Mouse (Mus musculus): Measurements from ENCODE around the gene D2hgdh. TPM values are rescaled to one million over a fixed set of nuclear protein-coding genes. Genes with fewer than 3 reads are reported as not detected.

D2hgdh gene
- 29.5 and 33.8 TPM in 2 replicates for total RNA-seq (2017)

DNA sequence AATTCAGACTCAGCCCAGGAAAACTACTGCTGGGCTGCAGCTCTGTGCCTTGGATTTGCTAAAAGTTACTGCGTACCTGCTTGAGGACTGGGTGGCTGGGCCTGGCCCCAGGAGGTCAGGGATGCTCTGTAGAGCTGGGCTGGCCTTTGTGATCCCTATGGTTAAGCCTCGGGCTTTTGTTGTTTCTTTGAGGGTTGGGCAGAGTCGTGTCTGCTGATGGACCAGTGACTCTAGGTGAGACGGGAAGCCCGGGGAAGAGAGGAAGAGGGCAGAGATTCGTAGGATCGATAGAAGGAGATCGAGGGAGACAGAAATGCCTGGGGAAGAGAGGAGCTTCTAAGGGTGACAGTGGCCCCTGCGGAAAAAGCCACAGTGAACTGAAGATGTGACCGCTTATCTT lies at the start of gene D2hgdh:
D2hgdh (plus strand) TSS at position 301 of the 400 bp plus-strand sequence.
- ATAC-seq (replicated peaks in 1 of 2; ENCODE audit: insufficient read depth in 1 of 2, low FRiP score in 2 of 2, low TSS enrichment in 1 of 2, low read depth in 1 of 2, poor library complexity in 2 of 2, severe bottlenecking in 2 of 2), result peak; percentile 0; a peak in 1 of 4 replicates

DNA sequence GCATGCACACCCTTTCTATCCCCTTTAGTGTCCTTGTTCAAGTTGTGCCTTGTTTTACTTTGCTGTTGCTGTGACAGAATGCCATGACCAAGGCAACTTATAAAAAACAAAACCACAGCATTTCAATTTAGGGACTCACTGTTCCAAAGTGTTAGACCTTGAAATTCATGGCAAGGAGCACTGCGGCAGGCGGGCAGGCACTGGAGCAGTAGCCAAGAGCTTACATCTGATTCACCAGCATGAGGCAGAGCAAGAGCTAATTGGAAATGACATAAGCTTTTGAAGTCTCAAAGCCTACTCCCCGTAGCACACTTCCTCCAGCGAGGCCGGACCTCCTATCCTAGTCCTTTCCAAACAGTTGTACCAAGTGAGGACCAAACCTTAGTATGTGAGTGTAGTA lies 48.0 kb upstream of the D2hgdh start:
- ATAC-seq (replicated peaks in 1 of 2; ENCODE audit: insufficient read depth in 1 of 2, low FRiP score in 2 of 2, low TSS enrichment in 1 of 2, low read depth in 1 of 2, poor library complexity in 2 of 2, severe bottlenecking in 2 of 2), result no peak

DNA sequence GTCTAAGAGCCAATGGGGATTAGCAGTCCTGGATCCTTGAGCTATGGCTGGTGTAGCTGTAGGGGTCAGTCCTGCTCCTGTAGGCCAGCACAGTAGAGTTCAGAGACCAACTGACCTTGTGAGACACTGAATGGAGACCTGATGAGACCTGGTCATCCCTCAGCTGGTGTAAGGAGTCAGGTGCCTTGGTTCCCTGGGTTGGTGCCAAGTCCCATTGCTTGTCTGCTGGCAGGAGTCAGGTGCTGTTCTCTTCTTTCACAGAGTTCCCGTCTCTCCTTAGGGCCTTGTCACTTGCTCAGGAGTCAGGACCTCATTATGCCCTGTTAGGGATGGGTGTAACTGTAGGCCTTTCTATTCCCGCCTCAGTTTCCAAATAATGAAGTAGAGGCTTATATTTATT lies 37.8 kb upstream of the D2hgdh start:
- no peak for ATAC-seq (replicated peaks in 1 of 2; ENCODE audit: insufficient read depth in 1 of 2, low FRiP score in 2 of 2, low TSS enrichment in 1 of 2, low read depth in 1 of 2, poor library complexity in 2 of 2, severe bottlenecking in 2 of 2)

DNA sequence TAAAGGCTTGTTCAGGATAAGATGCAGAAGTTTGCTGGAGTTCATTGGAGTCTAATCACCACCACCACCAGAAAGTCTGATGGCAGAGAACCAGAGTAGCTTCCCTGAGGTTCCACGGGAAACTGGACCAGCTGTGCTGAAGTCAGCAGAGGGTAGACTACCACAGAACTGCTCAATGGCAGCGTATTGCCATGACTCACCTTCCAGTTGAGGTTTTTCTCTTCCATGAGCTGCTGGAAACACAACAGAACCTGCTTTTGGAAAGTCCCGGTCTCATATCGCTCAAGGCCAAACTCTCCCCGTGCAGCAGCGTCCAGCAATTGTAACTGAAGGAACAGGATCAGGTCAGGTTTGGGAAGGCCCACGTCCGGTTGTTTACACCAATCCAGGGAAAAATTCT lies 30.2 kb upstream of the D2hgdh start:
- no peak for ATAC-seq (replicated peaks in 1 of 2; ENCODE audit: insufficient read depth in 1 of 2, low FRiP score in 2 of 2, low TSS enrichment in 1 of 2, low read depth in 1 of 2, poor library complexity in 2 of 2, severe bottlenecking in 2 of 2)

DNA sequence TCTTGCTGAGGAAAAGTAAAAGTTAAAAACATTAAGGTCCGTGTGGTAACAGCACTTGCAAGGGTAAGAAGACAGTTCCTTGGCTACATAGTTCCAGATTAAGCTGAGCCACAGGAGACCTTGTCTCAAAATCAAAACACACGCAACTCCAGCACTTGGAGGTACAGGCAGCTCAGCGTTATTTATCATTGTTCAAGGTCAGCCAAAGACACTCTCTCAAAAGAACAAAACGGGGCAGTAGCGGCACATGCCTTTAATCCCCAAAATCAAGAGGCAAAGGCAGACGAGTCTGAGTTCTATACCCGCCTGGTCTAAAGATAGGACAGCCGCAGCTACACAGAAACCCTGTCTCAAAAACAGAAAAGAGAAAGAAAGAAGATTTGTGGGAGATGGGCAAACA lies 28.8 kb upstream of the D2hgdh start:
- no peak for ATAC-seq (replicated peaks in 1 of 2; ENCODE audit: insufficient read depth in 1 of 2, low FRiP score in 2 of 2, low TSS enrichment in 1 of 2, low read depth in 1 of 2, poor library complexity in 2 of 2, severe bottlenecking in 2 of 2)

DNA sequence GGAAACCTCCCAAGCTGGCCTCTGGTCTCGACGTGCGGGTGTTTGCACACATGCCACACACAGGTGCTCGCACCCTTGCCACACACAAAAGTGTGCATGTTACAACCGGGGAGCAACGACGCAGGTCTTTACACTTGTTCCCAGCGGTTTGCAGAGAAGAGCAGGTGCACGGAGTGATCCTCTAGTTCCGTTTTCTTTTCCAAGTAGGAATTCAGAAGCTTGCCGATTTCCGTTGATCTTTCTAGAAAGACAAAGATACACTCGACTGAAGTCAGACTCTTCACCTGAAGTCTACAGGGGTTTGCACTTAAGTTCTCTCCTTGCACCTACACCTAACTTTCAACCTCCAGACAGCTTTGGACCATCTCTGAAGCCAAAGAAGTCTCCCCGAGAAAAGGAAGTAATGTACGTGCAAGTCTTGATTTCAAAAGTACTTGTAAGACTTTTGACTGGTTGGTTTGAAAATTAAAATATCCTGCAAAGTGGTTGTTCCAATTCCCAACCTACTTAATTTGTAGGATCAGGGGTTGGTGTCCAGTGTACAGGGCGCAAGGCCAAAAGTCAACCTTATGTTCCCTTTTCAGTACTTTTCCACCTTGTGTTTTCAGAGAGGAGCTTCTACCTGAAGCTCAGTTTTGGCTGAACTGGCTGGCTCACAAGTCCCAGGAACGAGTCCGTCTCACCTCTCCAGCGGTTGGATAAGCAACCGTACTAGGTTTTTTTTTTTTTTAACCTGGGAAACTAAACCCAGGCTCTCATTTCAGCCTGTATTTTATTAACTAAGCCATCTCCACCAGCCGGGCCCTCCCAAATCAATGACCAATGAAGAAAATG lies 23.8 kb upstream of the D2hgdh start:
- no peak for ATAC-seq (replicated peaks in 1 of 2; ENCODE audit: insufficient read depth in 1 of 2, low FRiP score in 2 of 2, low TSS enrichment in 1 of 2, low read depth in 1 of 2, poor library complexity in 2 of 2, severe bottlenecking in 2 of 2)

DNA sequence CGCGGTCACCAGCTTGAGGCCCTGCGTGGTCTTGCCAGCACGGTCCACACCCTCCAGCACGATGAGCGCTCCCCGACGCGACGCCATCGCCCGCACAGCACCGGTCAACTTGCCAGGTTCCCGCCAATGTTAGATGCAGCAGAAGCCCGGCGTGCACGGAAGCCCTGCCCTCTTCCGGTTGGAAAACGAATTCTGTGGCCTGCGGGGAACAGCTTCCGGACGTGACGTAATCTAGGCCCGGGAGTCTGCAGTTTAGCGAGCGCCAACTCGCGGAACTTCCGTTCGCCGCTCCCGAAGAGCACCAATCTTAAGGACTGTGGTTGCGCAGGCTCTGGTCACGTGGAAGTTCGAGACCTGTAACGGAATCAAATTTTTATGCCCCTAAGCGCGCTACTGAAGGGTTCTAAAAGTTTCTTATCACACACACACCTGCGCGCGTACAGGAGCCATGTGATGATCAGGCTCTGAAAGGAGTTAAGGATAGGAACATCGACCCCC lies 22.9 kb upstream of the D2hgdh start, which contains the start of gene Dtymk:
Dtymk (minus strand) TSS at position 194 of the 498 bp plus-strand sequence.
- peak; percentile 76 to 82 for ATAC-seq (replicated peaks in 1 of 2; ENCODE audit: insufficient read depth in 1 of 2, low FRiP score in 2 of 2, low TSS enrichment in 1 of 2, low read depth in 1 of 2, poor library complexity in 2 of 2, severe bottlenecking in 2 of 2)

DNA sequence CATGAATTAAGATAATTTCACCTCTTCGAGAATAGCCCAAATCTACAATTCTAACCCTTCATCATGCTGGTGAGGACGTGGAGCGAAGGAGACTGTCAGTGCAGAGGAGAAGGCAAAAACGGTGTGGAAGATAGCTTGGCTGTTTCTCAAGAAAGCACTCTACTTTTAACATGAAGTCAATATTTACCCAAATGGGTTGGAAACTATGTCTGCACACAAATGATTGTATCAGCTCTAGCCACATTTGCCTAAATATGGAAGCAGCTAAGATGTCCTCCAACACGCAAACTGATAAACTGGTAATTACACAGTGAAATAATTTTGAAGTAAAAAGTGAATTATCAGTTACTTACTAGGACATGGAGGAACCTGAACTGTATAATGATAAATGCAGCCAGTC lies 21.9 kb upstream of the D2hgdh start:
- no peak for ATAC-seq (replicated peaks in 1 of 2; ENCODE audit: insufficient read depth in 1 of 2, low FRiP score in 2 of 2, low TSS enrichment in 1 of 2, low read depth in 1 of 2, poor library complexity in 2 of 2, severe bottlenecking in 2 of 2)

DNA sequence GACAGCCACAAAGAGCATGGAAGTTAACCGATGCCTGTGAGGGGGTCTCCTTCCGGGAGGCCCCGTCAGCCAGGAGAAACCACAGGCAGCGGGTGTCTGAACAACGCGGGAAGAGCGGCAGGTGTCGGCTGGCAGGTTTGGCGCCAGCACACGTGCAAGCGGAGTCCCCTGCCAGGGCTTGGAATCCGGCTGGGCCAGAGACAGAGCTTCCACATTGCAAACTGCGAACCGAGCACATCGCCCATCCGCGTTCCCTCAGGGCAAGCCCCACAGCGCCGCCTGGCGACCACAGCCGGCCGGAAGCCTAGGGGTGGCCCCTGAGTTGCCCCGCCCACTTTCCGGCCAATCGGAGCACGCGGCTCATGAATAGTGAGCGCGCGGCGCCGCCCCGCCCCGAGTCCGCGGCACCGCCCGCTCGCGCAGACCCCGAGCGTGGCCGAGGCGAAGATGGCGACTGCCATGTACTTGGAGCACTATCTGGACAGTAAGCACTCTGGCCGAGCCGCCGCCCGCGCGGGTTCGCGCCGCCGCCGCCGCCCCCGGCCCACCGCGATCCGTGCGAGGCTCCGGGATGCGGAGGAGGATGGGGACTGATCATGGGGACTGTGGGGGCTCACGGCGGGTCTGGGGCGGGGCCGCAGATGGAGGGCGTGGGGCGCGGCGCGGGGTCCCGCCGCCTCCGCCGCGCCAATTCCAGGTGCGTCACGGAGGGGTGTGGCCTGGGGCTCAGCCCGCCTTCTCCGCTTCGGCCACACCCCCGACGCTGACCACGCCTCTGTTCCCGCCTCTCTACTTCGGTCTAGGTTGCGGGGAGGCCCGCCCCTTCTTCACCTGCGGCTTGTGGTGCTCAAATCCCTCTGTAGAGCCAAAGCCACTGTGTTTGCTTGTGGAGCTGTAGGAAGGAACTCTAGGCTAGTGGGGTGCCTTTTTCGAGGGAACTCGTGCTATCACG lies 20.9 kb upstream of the D2hgdh start, which contains the start of gene Ing5:
Ing5 (plus strand) TSS at position 410 of the 952 bp plus-strand sequence.
- peak; percentile 70 to 80 for ATAC-seq (replicated peaks in 1 of 2; ENCODE audit: insufficient read depth in 1 of 2, low FRiP score in 2 of 2, low TSS enrichment in 1 of 2, low read depth in 1 of 2, poor library complexity in 2 of 2, severe bottlenecking in 2 of 2)

DNA sequence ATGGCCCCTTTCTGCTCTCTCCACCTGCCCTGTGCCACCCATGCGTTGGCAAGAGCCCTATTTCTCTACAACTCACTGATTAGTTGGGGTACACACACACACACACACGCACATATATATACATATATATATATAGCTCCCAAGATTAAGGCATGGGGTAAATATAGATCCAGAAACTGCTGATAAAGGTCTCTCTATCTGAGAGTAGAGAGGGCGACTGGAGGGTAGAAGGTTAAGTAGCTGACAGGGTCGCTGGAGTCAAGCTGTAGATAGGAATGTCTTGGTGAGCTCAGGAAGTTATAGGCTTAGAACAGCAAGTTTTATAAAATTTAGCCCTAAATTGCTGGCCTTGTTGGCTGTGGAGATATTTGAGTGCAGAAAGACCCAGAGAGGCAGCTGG lies 19.9 kb upstream of the D2hgdh start:
- ATAC-seq (replicated peaks in 1 of 2; ENCODE audit: insufficient read depth in 1 of 2, low FRiP score in 2 of 2, low TSS enrichment in 1 of 2, low read depth in 1 of 2, poor library complexity in 2 of 2, severe bottlenecking in 2 of 2), result no peak

DNA sequence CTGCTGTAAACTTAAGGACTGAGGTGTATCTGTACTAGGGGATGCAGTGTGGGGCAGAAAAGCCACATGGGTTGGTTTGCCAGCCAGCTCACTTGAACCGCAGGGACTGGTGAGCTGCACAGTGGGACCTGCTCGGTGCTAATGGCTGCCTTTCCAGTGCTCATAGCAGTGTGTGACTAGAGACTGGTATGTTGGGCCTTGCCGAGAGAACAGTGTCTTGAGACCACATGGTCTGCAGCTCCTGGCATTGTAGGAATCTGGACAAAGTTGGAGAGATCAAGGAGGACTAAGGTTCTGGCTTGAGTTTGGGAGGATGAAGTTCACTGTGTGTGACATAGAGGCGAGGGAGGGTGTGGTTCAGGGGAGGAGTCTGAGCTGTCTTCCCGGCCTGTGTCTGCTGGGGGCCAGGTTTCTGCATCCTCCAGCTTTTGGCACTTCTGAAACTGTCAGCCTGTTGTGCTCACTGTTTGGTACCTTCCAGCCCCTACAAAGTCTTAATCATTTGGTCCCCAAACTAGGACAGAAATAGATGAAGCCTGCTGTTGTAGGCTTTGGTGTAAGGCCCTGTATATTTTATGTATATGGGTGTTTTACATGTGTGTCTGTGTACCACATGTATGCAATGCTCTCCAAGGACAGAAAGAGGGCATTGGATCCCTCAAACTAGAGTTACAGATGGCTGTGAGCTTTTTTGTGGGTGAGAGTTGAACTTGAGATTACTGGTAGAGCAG lies 19.3 kb upstream of the D2hgdh start:
- no peak for ATAC-seq (replicated peaks in 1 of 2; ENCODE audit: insufficient read depth in 1 of 2, low FRiP score in 2 of 2, low TSS enrichment in 1 of 2, low read depth in 1 of 2, poor library complexity in 2 of 2, severe bottlenecking in 2 of 2)

DNA sequence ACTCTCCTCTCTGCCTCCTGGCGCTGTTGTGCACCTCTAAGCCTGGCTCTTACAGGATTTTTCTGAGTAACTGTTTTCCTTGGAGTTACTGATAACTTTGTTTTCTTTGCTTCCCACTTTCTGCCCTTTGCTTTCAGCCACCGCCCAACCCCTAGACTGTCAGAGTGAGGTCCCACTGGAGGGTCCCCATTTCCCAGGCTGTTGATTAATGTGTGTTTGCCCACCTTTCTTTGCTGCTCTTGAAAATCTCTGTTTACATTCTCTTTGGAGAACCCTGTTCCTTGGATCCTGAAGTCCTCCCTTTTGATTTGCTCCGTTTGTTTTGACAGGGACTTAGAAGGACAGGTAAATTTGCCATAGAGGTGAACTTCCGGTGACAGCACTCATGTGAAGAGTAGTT lies 15.8 kb upstream of the D2hgdh start:
- ATAC-seq (replicated peaks in 1 of 2; ENCODE audit: insufficient read depth in 1 of 2, low FRiP score in 2 of 2, low TSS enrichment in 1 of 2, low read depth in 1 of 2, poor library complexity in 2 of 2, severe bottlenecking in 2 of 2), result no peak

DNA sequence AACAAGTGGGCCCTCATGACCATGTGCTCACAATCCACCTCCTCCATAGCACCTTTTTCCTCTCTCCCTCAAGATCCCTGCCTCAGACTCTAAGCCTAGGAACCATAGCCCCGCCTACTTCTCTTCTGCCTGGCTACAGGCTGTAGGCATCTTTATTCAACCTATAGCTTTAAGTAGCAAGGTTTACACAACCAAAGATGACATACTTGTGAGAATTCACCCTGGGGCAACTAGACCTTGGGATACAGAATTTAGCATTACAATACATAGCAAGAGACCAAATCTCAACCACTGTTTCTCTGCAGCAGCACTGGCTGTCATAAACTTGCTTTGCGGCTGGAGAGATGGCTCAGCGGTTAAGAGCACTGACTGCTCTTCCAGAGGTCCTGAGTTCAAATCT lies 14.7 kb upstream of the D2hgdh start:
- ATAC-seq (replicated peaks in 1 of 2; ENCODE audit: insufficient read depth in 1 of 2, low FRiP score in 2 of 2, low TSS enrichment in 1 of 2, low read depth in 1 of 2, poor library complexity in 2 of 2, severe bottlenecking in 2 of 2), result no peak

DNA sequence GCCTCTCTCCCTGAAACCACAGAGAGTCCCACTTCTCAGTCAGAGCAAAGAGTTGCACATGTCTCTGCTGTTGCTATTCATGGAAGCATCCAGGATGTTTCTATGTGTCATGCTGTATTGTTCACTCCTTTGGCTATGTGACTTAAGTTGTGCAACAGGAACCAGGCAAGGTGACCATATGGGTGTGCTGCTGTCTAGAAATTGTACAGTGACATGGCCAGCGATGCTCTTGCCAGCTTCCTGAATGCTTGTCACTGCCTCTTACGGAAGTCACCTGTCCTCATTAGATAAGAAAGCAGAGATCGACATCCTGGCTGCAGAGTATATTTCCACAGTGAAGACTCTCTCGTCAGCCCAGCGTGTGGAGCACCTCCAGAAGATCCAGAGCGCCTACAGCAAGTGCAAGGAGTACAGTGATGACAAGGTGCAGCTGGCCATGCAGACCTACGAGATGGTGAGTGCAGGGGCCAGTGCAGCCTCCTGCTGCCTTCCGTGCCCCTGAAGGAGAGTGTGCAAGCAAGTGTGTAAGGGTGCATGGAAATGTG lies 13.1 kb upstream of the D2hgdh start:
- ATAC-seq (replicated peaks in 1 of 2; ENCODE audit: insufficient read depth in 1 of 2, low FRiP score in 2 of 2, low TSS enrichment in 1 of 2, low read depth in 1 of 2, poor library complexity in 2 of 2, severe bottlenecking in 2 of 2), result no peak

DNA sequence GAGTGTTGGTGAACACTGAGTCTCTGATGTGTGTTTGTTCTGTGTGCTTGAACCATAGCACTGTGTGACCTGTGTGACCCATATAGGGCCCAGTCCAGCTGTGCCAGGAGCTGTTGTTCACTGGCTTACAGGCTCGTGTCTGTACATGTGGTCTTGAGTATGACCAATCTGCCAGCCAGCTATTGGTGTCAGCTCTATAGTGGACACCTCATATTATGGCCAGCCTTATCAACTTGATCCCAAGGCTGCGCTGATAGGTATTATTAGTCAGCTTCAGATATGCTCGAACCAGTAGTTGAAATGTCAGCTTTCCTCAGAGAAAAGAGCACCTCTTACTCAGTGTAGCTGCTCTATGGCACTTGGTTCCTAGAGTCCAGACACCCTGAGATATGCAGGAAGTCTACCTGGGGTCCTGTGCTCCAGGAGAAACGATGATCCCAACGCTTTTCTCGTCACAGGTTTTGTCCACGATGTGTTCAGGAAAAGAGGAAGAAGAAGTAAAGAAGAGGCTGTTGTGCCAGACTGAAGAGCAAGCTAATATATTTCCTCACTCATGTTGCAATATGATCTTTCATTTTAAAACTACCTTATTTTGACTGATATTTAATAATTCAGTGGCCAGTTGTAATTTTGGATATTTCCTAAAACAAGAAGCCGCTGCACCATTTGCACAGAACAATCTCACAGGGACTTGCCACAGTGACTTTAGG lies 6.7 kb upstream of the D2hgdh start:
- peak in 1 of 2 experiments; percentile 28; a peak in 1 of 4 replicates for ATAC-seq (replicated peaks in 1 of 2; ENCODE audit: insufficient read depth in 1 of 2, low FRiP score in 2 of 2, low TSS enrichment in 1 of 2, low read depth in 1 of 2, poor library complexity in 2 of 2, severe bottlenecking in 2 of 2)

DNA sequence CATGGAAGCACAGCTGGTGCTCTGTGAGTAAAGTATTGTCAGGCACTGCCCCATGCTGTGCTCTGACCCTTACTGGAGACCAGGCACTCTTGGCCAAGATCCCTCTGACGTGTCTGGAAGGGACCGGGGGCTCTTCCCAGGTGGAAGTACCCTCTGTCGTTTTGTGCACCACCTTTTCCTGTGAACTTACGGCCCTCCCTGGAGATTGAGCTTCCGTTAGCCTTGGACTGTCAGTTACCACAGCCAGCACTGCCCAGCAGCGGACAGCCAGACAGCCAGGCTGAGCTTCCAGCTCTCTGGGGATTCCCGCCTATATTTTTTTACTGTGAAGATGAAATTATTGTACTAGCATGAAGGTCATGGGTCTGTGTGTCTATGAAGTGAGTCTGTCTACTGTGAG lies 6.0 kb upstream of the D2hgdh start:
- no peak for ATAC-seq (replicated peaks in 1 of 2; ENCODE audit: insufficient read depth in 1 of 2, low FRiP score in 2 of 2, low TSS enrichment in 1 of 2, low read depth in 1 of 2, poor library complexity in 2 of 2, severe bottlenecking in 2 of 2)
